Mouse (Mus musculus): ENCODE data around the gene B4galnt1.

The B4galnt1 gene

DNA sequence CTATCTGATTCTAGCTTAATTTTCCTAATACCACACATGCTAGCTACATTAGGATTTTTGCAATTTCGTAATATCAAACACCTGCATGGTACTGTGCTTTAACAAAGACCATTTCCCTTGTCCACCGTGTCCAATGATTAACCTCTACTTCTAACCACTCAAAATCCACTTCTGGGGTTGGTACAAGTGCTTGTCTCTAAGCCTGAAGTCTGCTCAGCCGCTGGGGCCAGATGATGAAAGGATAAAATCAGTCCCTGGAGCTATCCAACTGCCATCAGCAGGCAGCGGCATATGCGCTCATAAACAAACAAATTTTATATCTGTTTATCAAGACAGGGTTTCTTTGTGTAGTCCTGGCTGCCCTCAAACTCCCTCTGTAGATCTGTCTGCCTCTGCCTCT is 39.6 kb downstream of the B4galnt1 start:
- DNase-seq (ENCODE audit: low read depth in 2 of 2, low spot score in 2 of 2): no peak

DNA sequence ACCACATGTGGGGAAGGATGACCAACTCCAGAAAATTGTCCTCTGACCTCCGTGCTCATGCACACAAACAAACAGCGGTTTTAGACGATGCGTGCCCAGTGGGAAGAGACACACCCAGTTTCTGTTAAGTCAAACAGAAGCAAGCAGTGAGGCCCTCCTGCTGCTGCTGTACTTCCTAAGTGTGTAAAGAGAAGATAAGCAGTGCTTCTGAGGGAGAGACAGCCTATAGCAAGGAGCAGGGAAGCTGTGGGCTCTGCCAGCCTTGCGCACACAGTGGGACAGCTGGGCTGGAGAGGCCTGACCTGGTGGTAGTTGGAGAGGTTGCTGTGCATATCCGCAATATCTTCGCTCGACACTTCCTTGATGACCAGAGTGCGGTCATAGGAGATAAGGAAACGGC is 40.3 kb downstream of the B4galnt1 start:
- DNase-seq (ENCODE audit: low read depth in 2 of 2, low spot score in 2 of 2): no peak

DNA sequence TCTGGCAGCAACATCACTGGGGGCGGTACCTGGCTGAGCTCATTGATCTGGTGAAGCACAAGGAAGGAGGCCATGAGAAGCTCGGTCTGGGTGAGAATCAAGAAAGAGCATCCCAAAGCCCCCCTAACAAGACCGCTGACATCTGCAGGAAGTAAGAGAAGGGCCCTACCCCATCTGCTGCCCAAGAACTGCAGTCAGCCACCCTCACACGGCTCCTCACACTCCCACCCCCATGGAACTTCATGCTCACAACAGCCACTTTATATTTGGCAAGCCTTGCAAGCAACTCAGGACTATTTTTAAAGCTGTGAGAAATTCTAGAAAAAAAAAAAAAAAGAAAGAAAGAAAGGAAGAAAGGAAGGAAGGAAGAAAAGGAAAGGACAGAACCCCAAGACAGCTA is 43.9 kb downstream of the B4galnt1 start:
- no peak for DNase-seq (ENCODE audit: low read depth in 2 of 2, low spot score in 2 of 2)

DNA sequence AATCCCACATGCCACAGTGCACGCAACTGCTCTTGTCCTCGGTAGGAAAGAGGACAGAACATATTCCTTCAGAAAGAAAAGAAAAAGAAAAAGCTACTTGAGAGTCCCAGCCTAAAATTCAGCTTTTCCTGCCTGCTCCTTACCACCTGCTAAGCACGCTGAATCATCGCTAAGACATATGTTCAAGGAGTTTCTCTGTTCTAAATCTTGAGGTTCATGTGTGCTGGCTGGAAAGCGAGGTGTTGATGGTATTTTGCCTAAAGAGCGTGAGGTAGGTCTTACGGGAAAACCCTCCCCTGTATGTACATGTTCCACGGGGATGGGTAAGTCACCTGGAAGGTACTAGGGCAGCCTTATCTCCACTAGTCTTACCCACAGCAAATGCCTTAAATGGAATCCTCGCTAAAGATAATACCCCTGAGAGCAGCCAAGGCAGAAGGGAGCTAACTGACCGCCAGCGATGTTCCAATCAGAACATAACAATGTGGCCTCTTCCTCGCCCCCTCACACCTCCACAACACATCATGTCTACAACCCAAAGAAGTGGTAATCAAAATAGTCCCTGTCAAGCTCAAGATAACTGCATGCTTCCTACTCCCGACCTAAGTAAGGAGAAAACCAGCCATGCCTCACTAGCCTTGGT is 45.0 kb downstream of the B4galnt1 start:
- no peak for DNase-seq (ENCODE audit: low read depth in 2 of 2, low spot score in 2 of 2)

DNA sequence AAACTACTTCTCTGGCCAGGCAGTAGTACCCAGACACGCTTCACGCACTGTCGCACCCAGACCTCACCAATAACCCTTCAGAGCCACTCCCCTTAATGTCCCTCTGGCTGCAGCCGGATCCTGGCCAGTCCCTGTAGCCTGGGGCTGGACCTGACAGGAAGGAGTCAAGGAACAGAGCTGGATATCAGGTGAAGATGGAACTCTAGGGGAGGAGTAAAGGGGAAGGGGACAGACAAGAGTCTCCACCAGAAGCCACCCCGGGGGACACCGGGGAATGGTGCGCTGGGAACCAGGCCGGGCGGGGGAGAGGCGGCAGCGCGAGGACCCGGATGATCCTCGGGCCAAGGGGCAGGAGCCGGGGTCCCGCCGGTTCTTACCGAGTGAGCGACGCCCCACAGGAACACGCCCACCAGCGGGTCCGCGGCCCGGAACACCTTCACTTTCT is 46.0 kb downstream of the B4galnt1 start:
- no peak for DNase-seq (ENCODE audit: low read depth in 2 of 2, low spot score in 2 of 2)

DNA sequence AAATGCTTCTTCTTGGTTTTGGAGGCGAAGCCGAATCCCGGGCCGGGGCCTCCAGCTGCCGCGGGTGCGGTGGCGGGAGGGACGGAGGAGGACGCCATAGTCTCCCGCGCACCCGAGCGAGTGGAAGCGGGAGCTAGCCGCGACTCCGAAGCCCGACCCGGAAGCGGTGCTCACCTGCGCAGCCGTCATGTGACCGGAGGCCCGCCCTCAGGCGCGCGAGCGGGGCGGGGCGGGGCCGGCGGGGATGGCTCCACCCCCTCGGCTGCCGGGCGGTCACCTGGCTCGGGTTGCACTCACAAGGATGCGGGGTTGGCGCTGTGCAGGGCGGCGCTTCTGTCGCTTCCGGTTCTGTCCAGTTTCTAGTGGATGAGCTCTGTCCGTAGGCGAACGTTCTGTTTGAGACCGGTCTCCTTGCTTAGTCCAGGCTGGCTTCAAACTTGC is 46.4 kb downstream of the B4galnt1 start, which contains the start of gene Pip4k2c:
TSS of gene Pip4k2c (minus strand) at position 172 of the 441 bp plus-strand sequence.
- DNase-seq (ENCODE audit: low read depth in 2 of 2, low spot score in 2 of 2): peak; percentile 89 to 92

DNA sequence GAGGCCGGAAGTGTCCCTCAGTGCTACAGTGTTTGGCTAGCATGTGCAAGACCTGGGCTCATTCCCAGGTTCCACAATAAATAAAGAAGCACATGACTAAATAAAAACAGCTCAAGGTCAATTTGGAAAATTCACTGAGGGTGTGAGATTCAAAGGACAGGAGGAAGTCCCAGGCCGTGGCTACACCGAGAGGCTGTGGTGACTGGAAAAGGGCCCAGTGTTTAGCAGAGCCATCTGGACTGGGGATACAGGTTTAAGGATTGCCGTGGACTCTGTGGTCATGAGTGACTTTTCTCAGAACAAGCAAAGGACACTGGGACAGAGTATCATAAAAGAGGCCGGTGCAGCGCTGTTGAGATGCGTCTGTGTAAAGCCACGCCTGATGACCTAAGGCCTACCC is 48.2 kb downstream of the B4galnt1 start:
- DNase-seq (ENCODE audit: low read depth in 2 of 2, low spot score in 2 of 2): no peak

DNA sequence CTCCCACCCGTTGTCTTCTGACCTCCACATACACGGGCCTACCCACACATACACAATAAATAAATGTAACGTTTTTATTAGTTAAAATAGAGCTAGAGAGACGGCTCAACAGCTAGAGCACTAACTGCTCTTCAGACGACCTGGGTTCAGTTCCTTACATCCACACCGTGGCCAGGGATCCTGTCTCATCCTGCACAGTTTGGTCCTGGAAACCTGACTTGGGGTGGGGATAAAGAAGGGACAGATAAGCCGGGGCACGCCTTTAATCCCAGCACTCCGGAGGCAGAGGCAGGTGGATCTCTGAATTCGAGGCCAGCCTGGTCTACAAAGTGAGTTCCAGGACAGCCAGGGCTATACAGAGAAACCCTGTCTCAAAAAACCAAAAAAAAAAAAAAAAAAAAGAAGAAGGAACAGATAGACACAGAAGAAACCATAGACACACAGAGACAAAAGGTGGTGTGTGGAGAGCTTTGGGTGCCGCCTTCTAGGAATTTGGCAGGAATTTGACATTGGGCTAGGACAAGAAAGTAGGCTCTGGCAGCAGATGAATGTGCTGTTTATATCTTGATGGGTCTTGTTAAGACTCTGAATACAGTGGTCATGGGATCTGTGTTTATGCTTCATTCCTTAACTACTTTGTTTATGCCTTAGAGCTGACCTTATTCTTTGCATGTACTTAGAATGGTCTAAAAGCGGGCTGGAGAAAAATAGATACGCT is 48.8 kb downstream of the B4galnt1 start:
- DNase-seq (ENCODE audit: low read depth in 2 of 2, low spot score in 2 of 2): no peak

DNA sequence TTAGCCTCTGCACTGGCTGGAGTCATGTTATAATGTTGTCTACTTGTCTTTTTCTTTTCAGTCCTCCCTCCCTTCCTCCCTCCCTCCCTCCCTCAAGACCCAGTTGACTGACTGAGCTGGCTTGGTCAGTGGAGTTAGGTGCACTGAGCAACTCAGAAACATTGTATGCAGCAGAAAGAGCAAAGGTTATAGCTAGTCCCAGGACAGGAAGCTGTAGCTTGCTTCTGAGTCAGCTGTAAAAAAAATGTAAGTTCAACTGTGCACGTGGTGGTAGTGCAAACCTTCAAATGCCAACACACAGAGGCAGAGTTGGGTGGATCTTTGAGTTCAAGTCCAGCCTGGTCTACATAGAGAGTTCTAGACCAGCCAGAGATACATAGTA is 49.4 kb downstream of the B4galnt1 start:
- DNase-seq (ENCODE audit: low read depth in 2 of 2, low spot score in 2 of 2): no peak

DNA sequence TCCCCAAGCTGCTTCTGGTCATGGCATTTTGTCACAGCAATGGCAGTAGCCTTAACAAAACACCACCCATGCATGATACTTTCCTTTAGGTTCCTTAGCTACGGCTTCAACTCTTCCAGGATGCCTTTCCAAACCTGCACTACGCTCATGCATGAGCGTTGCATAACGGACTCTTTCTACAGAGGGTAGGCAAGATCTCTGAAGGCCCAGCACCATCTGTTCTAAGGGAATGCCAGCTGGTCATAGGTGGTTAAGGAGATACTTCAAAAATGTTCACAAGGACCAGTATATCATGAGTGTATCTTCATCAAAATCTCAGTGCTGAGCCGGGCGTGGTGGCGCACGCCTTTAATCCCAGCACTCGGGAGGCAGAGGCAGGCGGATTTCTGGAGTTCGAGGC is 51.4 kb downstream of the B4galnt1 start:
- no peak for DNase-seq (ENCODE audit: low read depth in 2 of 2, low spot score in 2 of 2)

DNA sequence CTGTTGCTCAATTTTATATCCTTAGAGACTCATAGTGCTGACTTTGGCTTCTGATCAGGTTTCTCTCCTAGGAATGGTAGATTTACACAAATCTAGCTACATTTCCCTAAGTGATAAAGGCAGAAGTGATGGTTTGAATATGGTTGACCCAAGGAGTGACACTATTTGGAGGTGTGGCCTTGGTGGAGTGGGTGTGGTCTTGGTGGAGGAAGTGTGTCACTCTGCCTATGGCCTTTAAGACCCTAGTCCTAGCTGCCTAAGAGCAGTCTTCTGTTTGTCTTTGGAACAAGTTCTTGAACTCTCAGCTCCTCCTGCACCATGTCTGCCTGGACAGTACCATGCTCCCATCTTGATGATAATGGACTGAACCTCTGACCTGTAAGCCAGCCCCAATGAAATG is 52.2 kb downstream of the B4galnt1 start:
- no peak for DNase-seq (ENCODE audit: low read depth in 2 of 2, low spot score in 2 of 2)

DNA sequence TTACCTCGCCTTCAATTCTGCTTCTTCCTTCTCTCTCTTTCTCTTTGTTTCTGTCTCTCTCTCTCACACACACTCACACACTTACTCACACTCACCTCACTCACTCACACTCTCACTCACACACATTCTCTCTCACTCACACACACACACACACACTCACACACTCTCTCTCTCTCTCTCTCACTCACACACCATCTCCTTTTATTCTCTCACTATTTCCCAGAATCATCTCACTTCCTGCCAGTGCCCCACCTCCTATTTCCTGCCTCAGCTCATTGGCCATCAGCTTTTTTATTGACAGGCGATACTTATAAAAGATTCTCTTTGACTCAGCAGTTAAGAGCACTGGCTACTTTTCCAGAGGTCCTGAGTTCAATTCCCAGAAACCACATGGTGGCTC is 53.3 kb downstream of the B4galnt1 start:
- no peak for DNase-seq (ENCODE audit: low read depth in 2 of 2, low spot score in 2 of 2)

Measured in CD8-positive naive resting alpha-beta T cell, adult 2 months (primary cell).